Mouse (Mus musculus) thymus, postnatal 10 days (tissue): ENCODE results near the gene Impad1.

Experiments used
- DNase-seq, 2 experiments: peaks; one replicate each; pipeline ENCODE4 v3.0.0; 2021; ENCODE audit warnings: low spot score in 2 of 2

Impad1 gene

GRCm38 (mm10) chr4:4792992-4793834, at the start of gene Impad1:
Gene Impad1, minus strand, starts transcription at chr4:4793355.
- DNase-seq, result peak; percentile 81 to 83

GRCm38 (mm10) chr4:4840145-4840544, 47.0 kb upstream of the Impad1 start:
- no peak for DNase-seq

GRCm38 (mm10) chr4:4833789-4834295, 40.7 kb upstream of the Impad1 start:
- no peak for DNase-seq

- DNase-seq, result no peak
Observed at GRCm38 (mm10) chr4:4828131-4828530, 35.0 kb upstream of the Impad1 start.

- DNase-seq, result no peak
Observed at GRCm38 (mm10) chr4:4822119-4822518, 29.0 kb upstream of the Impad1 start.

GRCm38 (mm10) chr4:4792141-4792991, 789 bp downstream of the Impad1 start:
- DNase-seq, result peak; percentile 19 to 23

GRCm38 (mm10) chr4:4791180-4791579, 2.0 kb downstream of the Impad1 start:
- DNase-seq, result no peak

- DNase-seq, result no peak
Observed at GRCm38 (mm10) chr4:4785169-4785568, 8.0 kb downstream of the Impad1 start.

- no peak for DNase-seq
Observed at GRCm38 (mm10) chr4:4784305-4784704, 8.8 kb downstream of the Impad1 start.

- DNase-seq, result no peak
Observed at GRCm38 (mm10) chr4:4783686-4783957, 9.5 kb downstream of the Impad1 start.

GRCm38 (mm10) chr4:4782882-4783685, 10.1 kb downstream of the Impad1 start:
- DNase-seq, result no peak

GRCm38 (mm10) chr4:4779265-4779770, 13.8 kb downstream of the Impad1 start:
- no peak for DNase-seq

- no peak for DNase-seq
Observed at GRCm38 (mm10) chr4:4771523-4772114, 21.5 kb downstream of the Impad1 start.

- DNase-seq, result no peak
Observed at GRCm38 (mm10) chr4:4765806-4766205, 27.3 kb downstream of the Impad1 start.

- DNase-seq, result no peak
Observed at GRCm38 (mm10) chr4:4758376-4758775, 34.8 kb downstream of the Impad1 start.

GRCm38 (mm10) chr4:4729427-4729826, 63.7 kb downstream of the Impad1 start:
- DNase-seq, result no peak

GRCm38 (mm10) chr4:4726241-4726776, 66.8 kb downstream of the Impad1 start:
- no peak for DNase-seq

- DNase-seq, result no peak
Observed at GRCm38 (mm10) chr4:4723821-4724220, 69.3 kb downstream of the Impad1 start.

- DNase-seq, result no peak
Observed at GRCm38 (mm10) chr4:4722081-4722480, 71.1 kb downstream of the Impad1 start.

GRCm38 (mm10) chr4:4717763-4718347, 75.3 kb downstream of the Impad1 start:
- no peak for DNase-seq
